Mouse (Mus musculus): ENCODE results near the gene Rab9. TPM values are rescaled to one million over a fixed set of nuclear protein-coding genes. Genes with fewer than 3 reads are reported as not detected.

Rab9 gene
- polyA plus RNA-seq, 1 experiment from 2014 or later, result 46.2 TPM

Other genes starting within 250 kb of the Rab9 start
- gene Gpm6b, start 241.0 kb downstream of the Rab9 start, polyA plus RNA-seq (2015; fragmentation: Nextera tagmentation; extraction: Ambion mirVana), result 23.1 and 24.8 TPM in 2 replicates
- 23.4 and 23.9 TPM in 2 replicates for gene Trappc2, start 39.3 kb downstream of the Rab9 start, polyA plus RNA-seq (2015; fragmentation: Nextera tagmentation; extraction: Ambion mirVana)
- gene Ofd1, start 39.2 kb downstream of the Rab9 start, polyA plus RNA-seq (2015; fragmentation: Nextera tagmentation; extraction: Ambion mirVana), result 6.1 TPM in 2 replicates
- gene Tceanc, start 38.7 kb upstream of the Rab9 start, polyA plus RNA-seq (2015; fragmentation: Nextera tagmentation; extraction: Ambion mirVana), result 9.6 and 9.9 TPM in 2 replicates
- 8.7 and 12.7 TPM in 2 replicates for gene Egfl6, start 105.9 kb upstream of the Rab9 start, polyA plus RNA-seq (2015; fragmentation: Nextera tagmentation; extraction: Ambion mirVana)

Measured in kidney, embryonic 16.5 days (tissue).